Mouse (Mus musculus) cerebellum, adult 9-11 months (tissue): ENCODE results near the gene Gm28036.

Experiments
- DNase-seq: peaks from one replicate; pipeline ENCODE4 v3.0.0; 2022

The Gm28036 gene

GRCm38 (mm10) chr2:156080391-156080790 is 46.5 kb downstream of the Gm28036 start:
- DNase-seq, result no peak

GRCm38 (mm10) chr2:156079674-156080073 is 47.2 kb downstream of the Gm28036 start:
- peak; percentile 58 for DNase-seq

DNA sequence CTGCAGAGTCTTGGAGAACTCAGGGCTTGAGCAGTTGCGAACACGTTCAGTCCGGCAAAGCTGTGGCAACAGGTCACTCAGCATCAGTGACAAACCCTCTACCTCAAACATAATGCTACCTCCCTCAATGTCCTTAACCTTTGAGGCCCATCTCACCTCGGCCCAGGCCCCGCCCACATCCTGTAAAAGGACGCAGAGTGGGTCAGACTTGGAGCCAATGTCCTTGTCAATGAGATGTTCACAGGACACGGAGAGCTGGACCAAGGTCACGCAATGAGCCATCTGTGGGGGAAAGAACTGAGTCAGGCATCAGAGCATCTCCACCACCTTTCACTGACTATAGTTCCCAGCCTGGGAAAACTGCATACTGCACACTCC is 47.7 kb downstream of the Gm28036 start:
- DNase-seq, result no peak

GRCm38 (mm10) chr2:156078421-156079182 is 48.3 kb downstream of the Gm28036 start:
- no peak for DNase-seq

DNA sequence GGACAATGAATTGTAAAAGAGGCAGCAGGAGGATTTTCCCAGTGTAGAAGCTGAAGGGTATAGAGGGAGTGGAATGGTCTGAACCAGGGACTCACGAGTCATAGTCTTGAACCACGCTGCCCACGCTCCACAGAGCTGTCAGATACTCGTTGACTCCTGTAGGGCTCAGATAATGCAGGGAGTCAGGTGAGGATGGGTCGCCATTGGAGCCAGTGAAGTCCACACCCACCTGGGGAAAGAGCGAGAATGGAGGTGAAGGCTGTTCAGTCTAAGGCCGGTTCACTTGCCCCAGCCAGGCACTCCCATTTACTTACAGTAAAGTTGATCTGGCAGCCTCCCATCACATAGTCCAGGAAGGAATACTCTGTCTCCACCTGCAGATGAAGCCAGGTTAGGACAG is 49.4 kb downstream of the Gm28036 start:
- no peak for DNase-seq

- no peak for DNase-seq
Measured at GRCm38 (mm10) chr2:156073725-156074124, 53.2 kb downstream of the Gm28036 start.

GRCm38 (mm10) chr2:156071236-156071635 is 55.7 kb downstream of the Gm28036 start:
- DNase-seq, result no peak

DNA sequence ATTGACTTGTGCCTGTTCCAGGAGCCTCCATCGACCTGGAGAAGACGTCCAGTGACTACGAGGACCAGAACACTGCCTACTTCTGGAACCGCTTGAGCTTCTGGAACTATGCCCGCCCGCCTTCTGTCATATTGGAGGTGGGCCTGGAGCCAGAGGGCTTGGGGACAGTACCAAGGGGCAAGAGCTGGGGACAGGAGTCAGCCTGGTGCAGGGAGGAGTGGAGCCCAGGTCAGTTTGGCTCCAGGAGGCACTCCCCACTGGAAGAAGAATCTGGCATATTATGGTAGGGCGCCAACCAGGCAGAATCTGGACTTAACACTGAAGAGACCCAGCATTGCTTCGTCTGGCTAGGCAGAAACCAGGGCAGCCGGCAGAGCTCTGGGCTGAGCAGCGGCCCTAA is 59.0 kb downstream of the Gm28036 start:
- DNase-seq, result peak; percentile 80

DNA sequence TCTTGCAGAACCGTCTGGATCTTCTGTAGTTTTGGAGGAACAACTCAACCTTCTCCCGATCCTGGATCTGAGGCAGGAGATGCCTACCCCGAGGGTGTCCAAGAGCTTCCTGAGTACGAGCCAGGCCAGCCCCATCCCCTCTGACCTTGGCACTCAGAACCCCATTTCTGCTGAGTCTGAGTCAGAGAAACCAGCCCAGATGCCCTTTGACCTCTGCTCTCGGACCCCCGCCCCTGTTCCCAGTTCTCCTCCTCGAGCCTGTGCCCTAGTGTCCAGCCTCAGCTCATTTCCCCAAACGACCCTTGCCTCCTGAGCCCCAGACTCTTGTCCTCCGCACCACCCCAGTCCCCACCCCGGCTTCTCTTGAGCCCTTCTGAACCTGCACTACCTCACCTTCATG is 60.8 kb downstream of the Gm28036 start:
- DNase-seq, result peak; percentile 43

DNA sequence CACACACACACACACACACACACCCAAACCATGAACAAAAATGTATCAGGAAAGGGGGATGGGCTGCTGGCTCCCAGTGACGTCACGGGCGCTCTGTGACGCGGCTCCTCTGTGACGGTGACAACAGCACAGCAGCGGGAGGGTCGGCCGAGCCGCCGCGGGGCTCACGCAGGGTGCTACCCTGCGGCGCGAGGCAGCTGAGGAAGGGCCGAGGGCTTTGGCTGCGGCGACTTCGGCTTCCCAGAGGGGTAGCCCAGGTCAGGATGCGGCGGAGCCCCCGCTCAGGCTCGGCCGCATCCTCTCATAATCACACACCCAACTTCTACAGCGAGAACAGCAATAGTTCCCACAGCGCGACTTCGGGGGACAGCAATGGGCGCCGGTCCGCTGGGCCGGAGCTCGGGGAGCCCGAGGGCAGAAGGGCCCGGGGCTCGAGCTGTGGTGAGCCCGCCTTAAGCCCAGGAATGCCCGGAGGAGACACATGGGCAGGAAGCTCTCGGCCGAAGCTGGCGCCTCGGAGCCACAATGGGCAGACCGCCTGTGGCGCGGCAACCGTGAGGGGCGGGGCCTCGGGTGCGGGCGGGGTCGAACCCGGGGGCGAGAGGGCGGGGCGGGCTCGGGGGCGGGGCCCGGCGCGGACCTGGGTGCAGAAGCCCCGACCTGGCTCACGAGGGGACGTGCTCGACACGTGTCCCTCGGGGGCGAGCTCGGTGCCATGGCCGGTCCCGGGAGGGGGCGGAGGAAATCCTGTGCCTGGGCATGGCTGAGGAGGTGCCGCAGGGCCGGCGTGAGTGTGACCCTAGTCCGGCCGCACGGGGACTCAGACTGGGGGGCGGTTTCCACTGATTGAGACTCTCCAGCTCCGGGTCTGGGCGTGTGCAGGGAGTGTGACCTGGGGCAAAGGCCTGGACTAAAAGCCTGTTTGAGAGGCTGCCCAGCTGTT is 61.5 kb downstream of the Gm28036 start, which contains the start of gene Spag4:
TSS of gene Spag4 (plus strand) at position 77 of the 943 bp plus-strand sequence.
- peak; percentile 64 for DNase-seq

GRCm38 (mm10) chr2:156052816-156053215 is 74.1 kb downstream of the Gm28036 start, which contains the start of gene Fer1l4:
Gene Fer1l4 (minus strand): TSS chr2:156052947.
- DNase-seq, result no peak

GRCm38 (mm10) chr2:156047929-156048328 is 79.0 kb downstream of the Gm28036 start:
- DNase-seq, result no peak

DNA sequence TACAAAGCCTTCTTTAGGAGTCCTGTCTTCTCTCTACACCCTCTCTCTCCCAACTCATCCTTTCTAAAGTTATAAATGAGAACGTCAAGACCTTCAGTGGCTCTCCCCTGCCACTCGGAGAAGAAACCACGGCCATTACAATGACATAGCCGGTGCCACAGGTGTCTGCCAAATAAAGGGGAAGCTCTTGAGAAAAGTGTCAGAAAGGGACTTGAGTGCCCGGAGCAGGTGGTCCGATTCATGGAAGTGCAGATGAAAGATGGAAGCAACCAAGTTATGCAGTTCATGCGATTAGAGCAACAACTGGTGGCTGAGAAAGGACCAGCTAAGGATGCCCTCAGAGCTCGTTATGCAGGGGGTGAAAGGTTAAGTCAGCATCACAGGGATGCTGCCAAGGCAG is 84.0 kb downstream of the Gm28036 start:
- no peak for DNase-seq

GRCm38 (mm10) chr2:156039390-156039789 is 87.5 kb downstream of the Gm28036 start:
- no peak for DNase-seq

DNA sequence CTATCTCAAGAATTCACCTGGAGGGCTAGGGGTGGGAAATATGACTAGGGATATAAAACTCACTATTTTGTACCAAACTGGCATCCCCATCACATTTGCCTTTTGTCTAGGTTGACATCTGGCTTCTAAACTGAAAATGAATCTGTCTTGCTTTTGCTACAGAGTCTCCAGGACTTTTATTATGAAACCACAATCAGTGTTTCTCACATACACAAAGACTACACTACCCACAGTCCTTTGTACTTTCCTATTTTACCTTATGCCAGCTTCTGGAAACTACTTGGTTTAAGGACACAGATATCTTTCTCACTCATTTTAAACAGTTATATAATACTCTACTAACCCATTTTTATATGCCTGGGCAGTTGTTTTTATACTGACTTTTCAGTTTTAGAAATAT is 101.4 kb downstream of the Gm28036 start:
- no peak for DNase-seq
